Mouse (Mus musculus) neural tube, embryonic 13.5 days (tissue): ENCODE data around the gene Rgs8. TPM values are rescaled to one million over a fixed set of nuclear protein-coding genes. Genes with fewer than 3 reads are reported as not detected.

Experiments used
- ATAC-seq: fragments of 200-750 bp; cut with Nextera tagmentation; 2 replicates; pipeline ENCODE4 v1.8.0; 2017; ENCODE audit warnings: low read depth, mild to moderate bottlenecking, moderate TSS enrichment, moderate library complexity
- H3K27ac ChIP-seq: fragments of 300-500 bp; sonication (generic); replicated peaks from 2 replicates; pipeline ENCODE4 v1.5.1; 2015; ENCODE audit warnings: moderate library complexity, mild to moderate bottlenecking, inconsistent platforms
- H3K27me3 ChIP-seq: fragments of 300-500 bp; sonication (generic); 2 replicates; pipeline ENCODE4 v1.6.1; 2015; ENCODE audit warnings: mild to moderate bottlenecking, inconsistent platforms
- H3K36me3 ChIP-seq: fragments of 300-500 bp; sonication (generic); 2 replicates; pipeline ENCODE4 v1.6.1; 2015; ENCODE audit warnings: mild to moderate bottlenecking, inconsistent platforms
- H3K4me1 ChIP-seq: fragments of 300-500 bp; sonication (generic); replicated peaks from 2 replicates; pipeline ENCODE4 v1.6.1; 2015; ENCODE audit warnings: inconsistent platforms
- H3K4me2 ChIP-seq: fragments of 300-500 bp; sonication (generic); 2 replicates; pipeline ENCODE4 v1.6.1; 2015; ENCODE audit warnings: inconsistent platforms, mild to moderate bottlenecking, moderate library complexity
- H3K4me3 ChIP-seq: fragments of 300-500 bp; sonication (generic); 2 replicates; pipeline ENCODE4 v1.5.1; 2015; ENCODE audit warnings: mild to moderate bottlenecking, inconsistent platforms
- H3K9ac ChIP-seq: fragments of 300-500 bp; sonication (generic); 2 replicates; pipeline ENCODE4 v1.6.1; 2015; ENCODE audit warnings: moderate library complexity, mild to moderate bottlenecking, inconsistent platforms
- H3K9me3 ChIP-seq: fragments of 300-500 bp; sonication (generic); 2 replicates; pipeline ENCODE4 v1.6.1; 2016; ENCODE audit warnings: inconsistent platforms
- WGBS: fragments of 180-500 bp; shearing (Covaris S2); methylation state at CpG from one replicate; pipeline ENCODE4 v1.1.7; 2015; 5-methylcytosine and 5-hydroxymethylcytosine counted together
- polyA plus RNA-seq: library from polyadenylated mRNA; unstranded; fragments of >200 nt; fragmentation: Nextera tagmentation; extraction: Ambion mirVana; gene quantifications from 2 replicates; pipeline ENCODE4 v1.2.1, GENCODE M21; 2015

Rgs8 gene
- polyA plus RNA-seq, 1 experiment from 2014 or later: 16.9 TPM

- Histone ChIP-seq H3K27ac (no peak overlapping the region), H3K36me3 (peaks cover 22% of the 10 kb centered on the region), H3K4me1 (peaks cover 26% of the 10 kb centered on the region), H3K4me2 (no peak overlapping the region), H3K9ac (no peak overlapping the region), H3K9me3 (no peaks in the 10 kb centered on the region), H3K4me3 (no peak overlapping the region), H3K27me3 (no peaks in the 10 kb centered on the region)
- ATAC-seq: peak; percentile 69; the same call in 1 of the 2 replicates
- WGBS: 50% methylated on average over 16 of the region's 16 CpGs
Measured at GRCm38 (mm10) chr1:153697581-153698251, 44.9 kb downstream of the Rgs8 start.

DNA sequence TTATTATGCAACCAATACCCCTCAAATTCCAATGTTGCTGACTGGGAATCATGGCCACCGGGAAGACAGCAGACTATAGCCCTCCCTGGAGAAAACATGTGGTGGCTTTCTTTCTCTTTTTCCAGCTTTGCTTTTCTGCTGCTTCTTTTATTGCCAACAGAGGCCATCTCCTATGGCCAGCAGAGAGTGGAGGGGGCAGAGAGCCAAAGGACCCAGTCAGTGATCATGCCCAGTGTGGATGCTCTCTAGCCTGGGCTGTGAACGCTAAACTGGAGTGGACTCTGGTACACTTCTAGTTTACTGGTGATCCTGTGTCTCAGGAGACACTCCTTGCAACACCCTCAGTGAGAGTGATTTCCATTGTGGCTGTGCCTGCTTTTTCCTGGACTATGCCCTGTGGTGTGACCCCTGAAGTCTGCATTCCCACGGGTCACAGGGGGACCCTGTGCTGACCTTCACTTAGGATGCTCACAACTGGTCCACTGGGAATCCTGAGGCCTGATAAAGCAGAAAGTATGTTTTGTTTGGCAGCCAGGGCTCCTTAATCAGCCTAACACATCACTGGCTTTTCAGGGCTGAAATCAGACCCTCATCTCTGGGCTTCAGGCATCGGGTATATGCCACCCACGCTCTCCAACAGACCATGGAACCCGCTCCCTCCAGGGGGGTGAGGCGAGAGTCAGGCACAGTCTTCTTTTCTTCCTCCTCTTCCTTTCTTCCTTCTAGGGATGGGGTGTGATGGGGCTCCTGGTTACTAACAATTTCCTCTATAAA, 45.7 kb downstream of the Rgs8 start:
- peaks cover 14% of the 10 kb centered on the region; the same call in 1 of the 2 replicates for H3K36me3 ChIP-seq
- H3K4me1 ChIP-seq: peaks cover 34% of the 10 kb centered on the region
- H3K27me3 ChIP-seq: no peaks in the 10 kb centered on the region
- 68% methylated on average over 7 of the region's 7 CpGs for WGBS
- no peak overlapping the region for H3K27ac ChIP-seq
- H3K4me3 ChIP-seq: no peak overlapping the region
- no peak for ATAC-seq
- no peak overlapping the region for H3K4me2 ChIP-seq
- H3K9ac ChIP-seq: no peak overlapping the region
- H3K9me3 ChIP-seq: no peaks in the 10 kb centered on the region

- Histone ChIP-seq H3K4me2 (no peak overlapping the region), H3K4me3 (no peak overlapping the region), H3K9ac (no peak overlapping the region), H3K27me3 (no peaks in the 10 kb centered on the region), H3K27ac (no peak overlapping the region), H3K4me1 (peaks cover 51% of the 10 kb centered on the region), H3K9me3 (no peaks in the 10 kb centered on the region), H3K36me3 (no peaks in the 10 kb centered on the region)
- ATAC-seq: no peak
- 81% methylated on average over 11 of the region's 11 CpGs for WGBS
Measured at GRCm38 (mm10) chr1:153700448-153701063, 47.7 kb downstream of the Rgs8 start.

- Histone ChIP-seq H3K4me3 (no peak overlapping the region), H3K4me1 (peaks cover 51% of the 10 kb centered on the region), H3K27me3 (no peaks in the 10 kb centered on the region), H3K4me2 (no peak overlapping the region), H3K36me3 (no peaks in the 10 kb centered on the region), H3K27ac (no peak overlapping the region), H3K9ac (no peak overlapping the region), H3K9me3 (no peaks in the 10 kb centered on the region)
- ATAC-seq: no peak
- WGBS: 94% methylated on average over 1 of the region's 1 CpGs
Measured at GRCm38 (mm10) chr1:153701461-153701860, 48.6 kb downstream of the Rgs8 start.

GRCm38 (mm10) chr1:153702166-153702852, 49.5 kb downstream of the Rgs8 start:
- 85% methylated on average over 8 of the region's 8 CpGs for WGBS
- H3K9me3 ChIP-seq: no peaks in the 10 kb centered on the region
- H3K27ac ChIP-seq: no peak overlapping the region
- H3K27me3 ChIP-seq: no peaks in the 10 kb centered on the region
- peaks cover 48% of the 10 kb centered on the region for H3K4me1 ChIP-seq
- no peaks in the 10 kb centered on the region for H3K36me3 ChIP-seq
- no peak overlapping the region for H3K4me2 ChIP-seq
- no peak overlapping the region for H3K9ac ChIP-seq
- H3K4me3 ChIP-seq: no peak overlapping the region
- ATAC-seq: no peak

DNA sequence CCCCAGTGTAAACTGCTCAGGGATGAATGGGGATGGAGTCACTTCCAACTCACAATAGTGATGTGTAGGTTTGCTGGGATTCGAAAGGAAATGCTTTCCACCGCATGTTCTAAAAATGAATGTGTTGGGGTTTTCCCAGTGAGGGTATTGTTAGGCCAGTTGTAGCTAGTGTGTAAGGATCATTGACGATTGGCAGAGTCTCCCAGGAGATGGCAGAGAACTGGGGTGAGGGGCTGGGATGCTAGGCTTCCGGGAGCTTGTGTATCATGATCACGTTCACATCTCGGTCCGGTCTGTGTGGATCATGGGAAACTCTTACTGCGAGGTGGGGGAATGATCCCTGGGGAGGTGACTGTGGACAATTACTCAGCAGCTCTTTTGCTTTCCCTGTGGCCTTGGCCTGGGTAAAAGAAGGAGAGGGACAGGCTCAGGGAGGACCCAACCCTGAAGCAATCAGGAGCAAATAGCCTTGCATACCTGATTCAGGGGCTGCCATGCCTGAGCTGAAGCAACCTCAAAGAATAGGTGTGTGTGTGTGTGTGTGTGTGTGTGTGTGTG, 50.1 kb downstream of the Rgs8 start:
- Histone ChIP-seq H3K27ac (peak overlapping the region; percentile 46; the same call in 1 of the 2 replicates), H3K4me1 (peaks cover 43% of the 10 kb centered on the region), H3K9me3 (no peaks in the 10 kb centered on the region), H3K9ac (no peak overlapping the region), H3K27me3 (no peaks in the 10 kb centered on the region), H3K36me3 (no peaks in the 10 kb centered on the region), H3K4me2 (no peak overlapping the region), H3K4me3 (no peak overlapping the region)
- no peak for ATAC-seq
- WGBS: 50% methylated on average over 8 of the region's 8 CpGs

- peak overlapping the region; percentile 21 for H3K4me2 ChIP-seq
- 6% methylated on average over 12 of the region's 12 CpGs for WGBS
- peak; percentile 57 for ATAC-seq
Measured at GRCm38 (mm10) chr1:153703445-153703991, 50.7 kb downstream of the Rgs8 start.

GRCm38 (mm10) chr1:153704174-153704573, 51.3 kb downstream of the Rgs8 start:
- no peak overlapping the region for H3K9ac ChIP-seq
- ATAC-seq: peak; percentile 62
- peak overlapping the region; percentile 49; the same call in 1 of the 2 replicates for H3K27ac ChIP-seq
- H3K36me3 ChIP-seq: no peaks in the 10 kb centered on the region
- peak overlapping the region; percentile 21; the same call in 1 of the 2 replicates for H3K4me2 ChIP-seq
- H3K4me3 ChIP-seq: no peak overlapping the region
- peaks cover 35% of the 10 kb centered on the region for H3K4me1 ChIP-seq
- 10% methylated on average over 7 of the region's 7 CpGs for WGBS
- H3K9me3 ChIP-seq: no peaks in the 10 kb centered on the region
- H3K27me3 ChIP-seq: no peaks in the 10 kb centered on the region

More at GRCm38 (mm10) chr1:153703445-153703991, 50.7 kb downstream of the Rgs8 start:
- H3K4me3 ChIP-seq: no peak overlapping the region
- no peak overlapping the region for H3K9ac ChIP-seq
- no peaks in the 10 kb centered on the region for H3K36me3 ChIP-seq
- peak overlapping the region; percentile 49; the same call in 1 of the 2 replicates for H3K27ac ChIP-seq
- peaks cover 39% of the 10 kb centered on the region for H3K4me1 ChIP-seq
- H3K9me3 ChIP-seq: no peaks in the 10 kb centered on the region
- no peaks in the 10 kb centered on the region for H3K27me3 ChIP-seq

DNA sequence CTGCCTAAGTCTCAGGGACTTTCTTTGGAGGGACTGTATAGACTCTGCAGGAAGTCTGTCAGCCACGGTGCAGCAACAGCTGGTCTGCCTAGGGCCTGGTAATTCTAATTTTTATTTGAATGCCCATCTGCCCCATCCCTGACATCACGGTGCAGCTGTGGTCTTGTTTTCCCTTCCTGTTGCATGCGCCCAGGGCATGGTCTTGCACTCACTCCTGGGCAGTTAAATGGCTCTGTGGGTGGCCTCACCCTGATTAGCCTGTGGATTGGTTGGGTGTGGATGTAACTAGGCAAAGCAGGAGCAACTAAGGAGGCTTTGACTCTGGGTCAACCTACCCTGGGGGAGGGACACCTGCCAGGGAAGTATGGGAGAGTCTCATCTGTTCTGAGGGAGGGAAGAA, 52.2 kb downstream of the Rgs8 start:
- WGBS: 14% methylated on average over 3 of the region's 3 CpGs
- H3K4me1 ChIP-seq: peaks cover 35% of the 10 kb centered on the region
- no peak overlapping the region for H3K4me2 ChIP-seq
- no peak overlapping the region for H3K4me3 ChIP-seq
- ATAC-seq: no peak
- H3K9me3 ChIP-seq: no peaks in the 10 kb centered on the region
- H3K36me3 ChIP-seq: no peaks in the 10 kb centered on the region
- no peak overlapping the region for H3K27ac ChIP-seq
- no peaks in the 10 kb centered on the region for H3K27me3 ChIP-seq
- no peak overlapping the region for H3K9ac ChIP-seq

DNA sequence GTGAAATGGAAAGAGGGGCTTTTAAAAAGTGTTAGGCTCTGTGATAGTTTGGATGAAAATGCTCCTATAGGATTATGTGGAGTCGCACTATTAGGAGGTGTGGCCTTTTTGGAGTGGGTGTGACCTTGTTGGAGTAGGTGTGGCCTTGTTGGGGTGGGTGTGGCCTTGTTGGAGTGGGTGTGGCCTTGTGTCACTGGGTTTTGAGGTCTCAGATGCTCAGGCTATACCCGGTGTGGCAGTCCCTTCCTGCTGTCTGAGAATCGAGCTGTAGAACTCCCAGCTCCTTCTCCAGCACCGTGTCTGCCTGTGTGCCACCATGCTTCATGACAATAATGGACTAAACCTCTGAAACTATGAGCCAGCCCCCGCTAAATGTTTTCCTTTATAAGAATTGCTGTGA, 55.8 kb downstream of the Rgs8 start:
- ATAC-seq: no peak
- Histone ChIP-seq H3K36me3 (no peaks in the 10 kb centered on the region), H3K27me3 (no peaks in the 10 kb centered on the region), H3K4me1 (peaks cover 16% of the 10 kb centered on the region), H3K27ac (no peak overlapping the region), H3K4me3 (no peak overlapping the region), H3K9ac (no peak overlapping the region), H3K4me2 (no peak overlapping the region), H3K9me3 (no peaks in the 10 kb centered on the region)
- WGBS: 85% methylated on average over 5 of the region's 5 CpGs

DNA sequence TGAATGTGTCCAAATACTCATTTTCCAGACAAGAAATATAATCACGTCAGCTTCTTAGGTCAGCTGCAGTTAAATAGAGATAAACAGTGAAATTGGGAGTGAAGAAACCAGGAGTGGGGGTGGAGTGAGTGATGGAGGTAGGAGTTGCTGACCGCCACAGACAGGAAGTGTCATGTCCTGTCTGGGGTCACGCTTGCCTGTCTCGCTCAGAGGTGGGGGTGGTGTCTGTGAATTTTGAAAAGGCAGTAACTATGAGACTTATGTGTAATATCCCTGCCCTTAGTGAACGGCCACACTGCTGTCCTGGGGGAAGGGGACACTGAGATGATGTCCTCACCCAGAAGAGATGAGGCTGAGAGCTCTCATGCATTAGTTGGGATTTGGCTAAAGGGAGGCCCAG, 56.6 kb downstream of the Rgs8 start:
- Histone ChIP-seq H3K4me2 (no peak overlapping the region), H3K27me3 (no peaks in the 10 kb centered on the region), H3K27ac (no peak overlapping the region), H3K9me3 (no peaks in the 10 kb centered on the region), H3K4me1 (peaks cover 8% of the 10 kb centered on the region), H3K36me3 (no peaks in the 10 kb centered on the region), H3K9ac (no peak overlapping the region), H3K4me3 (no peak overlapping the region)
- WGBS: 78% methylated on average over 5 of the region's 5 CpGs
- ATAC-seq: no peak
